Mouse (Mus musculus): Measurements from ENCODE around the gene Rcc1. TPM values are rescaled to one million over a fixed set of nuclear protein-coding genes. Genes with fewer than 3 reads are reported as not detected.
A peak's percentile ranks its signal among the peaks of the same experiment; 100 is the strongest.

Gene Rcc1
- polyA plus RNA-seq, 1 experiment from 2014 or later: 31.4 TPM

DNA sequence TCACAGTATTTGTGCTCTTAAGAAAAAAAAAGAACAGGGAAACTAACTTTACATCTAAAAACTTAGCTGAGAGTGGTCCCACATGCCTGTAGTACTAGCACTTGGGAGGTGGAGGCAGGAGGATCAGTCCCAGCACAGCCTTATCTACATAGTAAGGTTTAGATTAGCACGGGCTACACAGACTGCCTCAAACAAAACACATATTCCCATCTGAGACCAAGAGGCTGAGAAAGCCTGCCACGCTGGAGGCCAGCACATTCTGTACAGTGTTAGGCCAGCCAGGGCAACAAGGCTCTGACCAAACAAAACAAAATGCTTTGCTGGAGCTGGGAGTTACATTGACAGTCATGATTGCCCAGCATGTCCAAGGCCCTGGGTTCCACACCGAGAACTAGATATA lies 30.1 kb upstream of the Rcc1 start:
- no peak for TF ChIP-seq CTCF (IDR thresholded peaks at IDR 0.05)
- no peak for ATAC-seq
- in situ Hi-C loops (cut with MboI; ENCODE audit: low pct_unique_long_range_greater_than_20kb): no loop called here

GRCm38 (mm10) chr4:132382296-132382695 lies 28.9 kb upstream of the Rcc1 start:
- H3K27me3 ChIP-seq: no peaks in the 10 kb centered on the region
- POLR2A ChIA-PET: no interaction called here
- ATAC-seq: no peak
- CTCF ChIA-PET: interaction anchor here (1.1 kb wide), 1 partner anchor 10 kb away, joined by 3 read pairs; no protein-coding TSS in a partner anchor
- no peak for DNase-seq (ENCODE audit: low read depth, low spot score)
- no peak for TF ChIP-seq CTCF (IDR thresholded peaks at IDR 0.05)
- in situ Hi-C loops (cut with MboI; ENCODE audit: low pct_unique_long_range_greater_than_20kb): no loop called here

More for the DNA sequence above, 30.1 kb upstream of the Rcc1 start:
- no peak for DNase-seq (ENCODE audit: low read depth, low spot score)
- ChIA-PET POLR2A (no interaction called here), CTCF (no interaction called here)
- no peaks in the 10 kb centered on the region for H3K27me3 ChIP-seq

DNA sequence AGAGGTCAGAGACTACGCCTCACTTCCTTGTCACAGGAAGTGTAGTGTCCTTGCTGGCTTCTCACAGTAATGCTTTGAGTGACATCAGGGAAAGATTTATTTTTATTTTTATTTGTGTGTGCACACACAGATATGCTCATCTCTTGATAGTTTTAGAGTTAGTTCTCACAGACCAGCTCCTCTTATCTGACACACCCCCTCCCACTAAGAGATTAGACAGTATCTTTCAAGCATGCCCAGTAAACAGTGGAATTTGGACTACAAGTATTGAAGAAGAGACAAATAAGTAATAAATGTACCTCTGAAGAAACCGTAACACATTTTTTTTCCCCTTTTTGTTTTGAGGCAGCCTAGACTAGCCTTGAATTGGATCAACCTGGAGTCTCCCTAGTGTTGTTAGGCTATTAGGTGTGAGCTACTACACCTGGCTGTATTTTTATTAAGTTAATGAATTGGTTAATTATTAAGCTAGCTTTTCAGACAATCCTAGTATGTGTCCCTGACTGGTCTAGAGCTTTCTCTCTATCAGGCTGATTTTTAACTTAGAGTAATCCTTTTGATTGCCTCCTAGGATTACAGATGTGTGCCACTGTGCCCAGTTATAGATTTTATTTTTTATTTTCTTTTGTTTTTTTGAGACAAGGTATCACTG lies 27.7 kb upstream of the Rcc1 start:
- H3K27me3 ChIP-seq: no peaks in the 10 kb centered on the region
- ChIA-PET CTCF (interaction anchor here (1.1 kb wide), 1 partner anchor 8 kb away, joined by 3 read pairs; no protein-coding TSS in a partner anchor), POLR2A (no interaction called here)
- no peak for DNase-seq (ENCODE audit: low read depth, low spot score)
- TF ChIP-seq CTCF (IDR thresholded peaks at IDR 0.05): no peak
- no peak for ATAC-seq
- in situ Hi-C loops (cut with MboI; ENCODE audit: low pct_unique_long_range_greater_than_20kb): no loop called here

DNA sequence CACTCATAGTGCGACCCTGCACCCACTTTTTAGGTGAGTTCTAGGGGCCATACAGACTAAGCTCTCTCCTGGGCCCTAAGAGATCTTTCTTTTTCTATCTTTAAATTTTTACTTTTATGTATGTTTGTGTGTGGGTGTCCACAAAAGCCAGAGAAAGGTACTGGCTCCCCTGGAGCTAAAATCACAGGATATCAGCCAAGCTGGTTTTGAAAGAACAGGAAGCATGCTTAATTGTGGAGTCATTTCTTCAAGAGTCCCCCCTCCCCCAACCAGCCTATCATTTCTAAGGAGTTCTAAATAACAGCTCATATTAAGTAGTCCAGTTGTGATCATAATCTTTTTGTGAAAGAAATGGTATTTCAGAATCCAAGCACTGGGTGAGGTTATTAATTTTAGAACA lies 20.4 kb upstream of the Rcc1 start:
- ATAC-seq: no peak
- ChIA-PET CTCF (interaction anchor here (1.3 kb wide), 1 partner anchor 24 kb away, joined by 3 read pairs; no protein-coding TSS in a partner anchor), POLR2A (no interaction called here)

DNA sequence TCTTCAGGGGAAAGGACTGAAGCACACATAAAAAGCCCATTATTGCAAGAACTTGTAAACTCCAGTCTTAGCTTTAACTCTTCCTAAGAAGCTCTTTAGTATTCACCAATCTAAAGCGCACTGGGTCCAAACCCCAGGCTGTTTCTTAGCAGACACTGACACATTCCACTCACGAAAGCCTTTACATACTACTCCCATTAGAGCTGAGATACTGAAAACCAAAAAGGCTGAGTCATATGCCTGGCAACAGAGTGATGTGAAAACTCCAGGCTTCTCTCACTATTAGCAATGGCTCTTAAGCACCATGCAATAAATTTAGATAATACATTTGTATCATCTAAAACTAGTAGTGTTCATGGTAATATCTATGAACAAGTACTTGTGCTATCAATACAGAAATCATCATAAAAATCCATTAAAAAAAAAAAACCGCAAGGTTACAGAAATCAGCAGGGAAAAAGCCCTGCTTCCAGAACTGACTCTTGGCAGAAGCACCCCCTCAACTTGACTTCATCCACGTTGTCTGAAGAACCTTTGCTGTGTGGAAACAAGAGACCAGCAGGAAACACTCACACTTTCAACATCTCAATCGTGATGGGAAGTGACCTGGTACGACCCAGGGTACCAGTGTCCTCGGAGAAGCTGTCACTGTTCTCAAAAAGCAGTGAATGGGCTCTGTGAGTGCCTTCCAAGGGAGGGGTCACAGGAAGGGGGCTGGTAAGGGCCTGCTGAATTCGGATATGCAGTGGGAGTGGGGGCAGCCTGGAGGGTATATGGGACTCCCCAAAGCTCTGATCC lies 16.7 kb upstream of the Rcc1 start:
- ChIA-PET CTCF (interaction anchor here (1.4 kb wide), 1 partner anchor 28 kb away, joined by 4 read pairs; no protein-coding TSS in a partner anchor), POLR2A (no interaction called here)
- in situ Hi-C loops (cut with MboI; ENCODE audit: low pct_unique_long_range_greater_than_20kb): loop anchor here (5.0 kb wide), 1 partner anchor 42 kb away; no protein-coding TSS in a partner anchor
- DNase-seq (ENCODE audit: low read depth, low spot score) (no peak), ATAC-seq (peak; percentile 67)
- TF ChIP-seq CTCF (IDR thresholded peaks at IDR 0.05): no peak
- no peaks in the 10 kb centered on the region for H3K27me3 ChIP-seq

More for the DNA sequence above, 20.4 kb upstream of the Rcc1 start:
- no peak for DNase-seq (ENCODE audit: low read depth, low spot score)
- H3K27me3 ChIP-seq: no peaks in the 10 kb centered on the region
- TF ChIP-seq CTCF (IDR thresholded peaks at IDR 0.05): no peak
- in situ Hi-C loops (cut with MboI; ENCODE audit: low pct_unique_long_range_greater_than_20kb): no loop called here

DNA sequence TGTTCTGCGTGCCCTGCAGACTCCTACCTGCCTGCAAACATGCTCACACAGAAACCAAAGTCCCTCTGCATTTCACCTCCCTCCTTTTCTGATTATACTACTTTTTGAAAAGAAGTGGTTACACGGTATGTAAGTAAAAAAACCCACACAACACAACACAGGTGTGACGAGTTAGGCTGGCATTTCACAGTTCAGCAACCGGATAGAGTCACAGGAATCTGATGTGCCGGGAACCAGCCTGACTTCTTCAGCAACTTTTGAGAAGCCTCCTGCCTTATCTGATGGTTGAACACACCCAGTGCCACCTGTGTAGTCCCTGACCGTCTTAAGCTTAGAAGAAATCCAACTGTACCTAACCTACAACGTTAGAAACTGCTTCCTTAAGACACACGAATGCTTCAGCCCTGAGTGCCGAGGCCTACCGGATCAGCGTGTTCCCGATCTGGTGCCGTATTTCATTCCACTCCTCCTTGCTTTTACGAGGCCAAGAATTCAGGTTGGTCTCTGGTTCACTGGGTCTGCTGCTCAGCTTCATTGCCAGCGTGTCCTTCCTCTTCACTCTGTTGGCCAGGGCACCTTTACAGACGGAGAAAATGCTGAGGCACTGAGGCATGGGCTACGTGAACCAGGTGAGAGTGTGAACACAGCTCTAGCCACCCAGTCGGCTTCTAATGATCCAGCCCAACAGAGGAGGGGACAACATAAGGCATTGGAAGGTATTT lies 14.2 kb upstream of the Rcc1 start:
- H3K27me3 ChIP-seq: no peaks in the 10 kb centered on the region
- DNase-seq (ENCODE audit: low read depth, low spot score) (no peak), ATAC-seq (peak; percentile 57)
- ChIA-PET CTCF (interaction anchor here (1.4 to 1.6 kb wide), 2 partner anchors 17 to 45 kb away, joined by 3 read pairs; no protein-coding TSS in a partner anchor), POLR2A (interaction anchor here (0.7 kb wide), 1 partner anchor 14 kb away, joined by 3 read pairs; no protein-coding TSS in a partner anchor)
- no peak for TF ChIP-seq CTCF (IDR thresholded peaks at IDR 0.05)
- in situ Hi-C loops (cut with MboI; ENCODE audit: low pct_unique_long_range_greater_than_20kb): loop anchor here (5.0 kb wide), 1 partner anchor 45 kb away; no protein-coding TSS in a partner anchor

DNA sequence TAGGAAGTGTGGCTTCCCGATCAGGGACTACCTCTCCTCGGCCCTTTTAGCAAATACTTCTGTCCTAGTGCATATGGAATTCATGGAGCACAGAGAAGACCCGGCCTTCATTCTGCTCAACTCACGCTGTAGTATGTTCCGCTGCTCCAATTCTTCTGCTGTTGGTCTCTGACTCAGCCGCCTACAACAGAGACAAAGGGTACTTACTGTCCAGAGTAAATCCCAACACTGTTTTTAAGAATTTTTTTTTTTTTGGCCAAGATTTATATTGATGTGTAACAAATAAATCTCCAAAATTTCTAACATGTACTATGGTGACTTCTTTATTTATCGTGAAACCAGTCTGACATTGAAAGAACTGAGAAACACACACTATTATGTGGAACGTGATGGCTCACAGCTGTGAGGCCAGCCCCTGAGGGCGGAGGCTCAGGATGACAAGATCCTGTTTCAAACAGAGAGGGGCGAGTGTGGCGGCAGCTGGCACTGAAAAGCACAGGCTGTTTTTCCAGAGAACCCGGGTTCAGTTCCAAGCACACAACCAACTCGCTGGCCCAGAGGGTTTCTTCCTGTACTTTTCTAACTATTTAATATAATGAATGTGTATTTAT lies 12.2 kb upstream of the Rcc1 start:
- ChIA-PET CTCF (no interaction called here), POLR2A (interaction anchor here (0.7 kb wide), 1 partner anchor 1481 kb away, joined by 4 read pairs; no protein-coding TSS in a partner anchor)
- in situ Hi-C loops (cut with MboI; ENCODE audit: low pct_unique_long_range_greater_than_20kb): loop anchor here (5.0 kb wide), 1 partner anchor 47 kb away; no protein-coding TSS in a partner anchor
- no peaks in the 10 kb centered on the region for H3K27me3 ChIP-seq
- TF ChIP-seq CTCF (IDR thresholded peaks at IDR 0.05): no peak
- ATAC-seq: no peak
- no peak for DNase-seq (ENCODE audit: low read depth, low spot score)

DNA sequence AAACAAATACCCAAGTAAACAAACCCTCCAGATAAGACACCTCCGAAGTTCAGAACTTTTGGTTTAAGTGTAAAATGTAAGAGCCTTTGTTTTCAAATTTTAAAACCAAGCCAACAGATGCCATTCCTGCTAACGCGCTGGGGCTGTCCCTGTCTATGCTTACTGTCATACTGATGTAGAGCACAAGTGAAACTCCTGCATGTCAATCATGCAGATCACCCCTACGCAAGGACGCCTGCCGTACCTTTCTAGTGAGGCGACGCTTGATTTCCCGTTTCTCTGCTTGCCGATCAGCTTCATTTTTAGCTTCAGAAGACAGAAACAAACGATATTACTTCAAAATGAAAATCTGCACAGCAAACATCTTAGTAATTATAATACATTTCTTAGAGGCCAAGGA lies 10.1 kb upstream of the Rcc1 start:
- ATAC-seq: no peak
- no peak for TF ChIP-seq CTCF (IDR thresholded peaks at IDR 0.05)
- in situ Hi-C loops (cut with MboI; ENCODE audit: low pct_unique_long_range_greater_than_20kb): no loop called here
- ChIA-PET POLR2A (interaction anchor here (0.6 kb wide), 1 partner anchor 29 kb away, joined by 3 read pairs; no protein-coding TSS in a partner anchor), CTCF (no interaction called here)
- no peak for DNase-seq (ENCODE audit: low read depth, low spot score)
- no peaks in the 10 kb centered on the region for H3K27me3 ChIP-seq

DNA sequence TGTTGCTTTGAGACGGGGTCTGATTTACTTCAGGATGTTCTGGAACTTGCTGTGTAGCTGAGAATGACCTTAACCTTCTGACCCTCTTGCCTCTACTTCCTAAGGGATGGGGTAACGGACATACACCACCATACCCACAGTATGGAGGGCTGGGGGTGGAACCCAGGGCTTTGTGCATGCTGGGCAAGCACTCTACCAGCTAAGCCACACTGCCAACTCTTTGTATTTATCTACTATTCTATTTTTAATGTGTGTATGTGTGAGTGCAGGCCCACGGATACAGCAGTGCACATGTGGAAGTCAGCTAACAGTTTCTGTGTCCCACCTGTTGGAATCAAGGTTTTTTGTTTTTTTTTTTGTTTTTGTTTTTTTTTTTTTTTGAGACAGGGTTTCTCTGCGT lies 6.1 kb upstream of the Rcc1 start:
- in situ Hi-C loops (cut with MboI; ENCODE audit: low pct_unique_long_range_greater_than_20kb): no loop called here
- CTCF ChIA-PET: no interaction called here
- POLR2A ChIA-PET: no interaction called here
- ATAC-seq (no peak), DNase-seq (ENCODE audit: low read depth, low spot score) (no peak)
- no peak for TF ChIP-seq CTCF (IDR thresholded peaks at IDR 0.05)
- H3K27me3 ChIP-seq: no peaks in the 10 kb centered on the region

DNA sequence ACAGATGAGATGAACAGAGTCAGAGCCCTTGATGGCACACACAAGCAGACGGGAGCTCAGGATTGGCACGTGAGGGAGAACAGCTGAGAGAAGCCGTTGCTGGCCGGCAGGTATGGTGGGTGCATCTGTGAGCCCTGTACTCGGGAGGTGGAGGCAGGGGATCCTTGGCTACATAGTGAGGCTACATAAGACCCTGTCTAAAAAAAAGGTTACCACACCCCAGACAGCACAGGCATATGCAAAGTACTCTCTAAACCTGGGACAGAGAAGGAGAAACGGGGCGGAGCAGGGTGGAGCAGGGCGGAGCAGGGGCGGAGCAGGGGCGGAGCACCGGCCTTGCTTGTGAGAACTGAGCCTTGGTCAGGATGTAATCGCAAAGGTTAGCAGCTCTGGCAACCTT lies 2.8 kb upstream of the Rcc1 start:
- H3K27me3 ChIP-seq: no peaks in the 10 kb centered on the region
- in situ Hi-C loops (cut with MboI; ENCODE audit: low pct_unique_long_range_greater_than_20kb): no loop called here
- POLR2A ChIA-PET: no interaction called here
- no peak for TF ChIP-seq CTCF (IDR thresholded peaks at IDR 0.05)
- CTCF ChIA-PET: no interaction called here
- no peak for DNase-seq (ENCODE audit: low read depth, low spot score)
- ATAC-seq: no peak

All from Patski (cell line).